Mouse (Mus musculus) embryonic fibroblast, embryonic 13.5 days (primary cell): ENCODE data around the gene Immp2l.

ENCODE experiments used
- CTCF ChIP-seq: IDR thresholded peaks from 2 replicates; pipeline ENCODE4 v1.5.1; 2011; ENCODE audit warnings: mild to moderate bottlenecking, control low read depth, low read length, moderate library complexity, borderline replicate concordance; ENCODE audit not compliant: insufficient read depth
- POLR2A ChIP-seq: IDR thresholded peaks from 2 replicates; pipeline ENCODE4 v1.6.1; 2011; ENCODE audit warnings: low read depth, mild to moderate bottlenecking, control low read depth, low read length, moderate library complexity

DNA sequence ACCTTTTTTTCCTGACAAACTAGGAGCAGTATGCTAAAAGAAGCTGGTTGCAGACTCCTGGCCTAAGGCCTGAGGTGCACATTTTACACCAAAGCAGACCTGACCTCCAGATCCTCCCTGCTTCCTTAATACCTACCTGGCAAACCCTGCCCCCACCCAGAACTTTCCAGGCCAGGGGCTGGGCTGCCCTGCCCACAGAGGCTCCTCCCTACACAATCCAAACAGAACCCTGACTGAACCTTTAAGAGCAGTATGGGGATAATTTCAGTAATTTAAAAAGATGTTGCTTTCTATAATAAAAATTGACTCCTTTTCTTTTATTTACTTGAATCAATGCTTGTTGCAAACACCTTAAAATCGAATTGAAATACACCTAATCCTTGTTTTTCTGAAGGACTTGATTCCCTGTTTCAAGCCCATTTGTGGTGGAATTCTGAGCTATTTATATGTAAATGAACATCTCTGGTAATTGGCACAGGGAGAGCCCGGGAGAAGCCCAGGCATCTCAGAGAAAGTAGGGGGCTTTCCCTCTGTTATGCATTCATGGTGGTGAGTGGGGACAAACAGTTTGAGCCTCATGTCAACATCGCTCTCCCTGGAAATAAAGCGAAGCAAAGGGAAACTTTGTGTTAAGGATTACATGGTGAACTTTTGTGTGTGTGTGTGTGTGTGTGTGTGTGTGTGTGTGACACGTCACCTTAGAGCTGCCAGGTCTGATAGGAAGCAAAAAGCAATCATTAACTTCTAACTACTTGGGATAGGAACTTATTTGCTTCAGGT, 535.3 kb downstream of the Immp2l start:
- TF ChIP-seq CTCF (no peak), POLR2A (no peak)
